Mouse (Mus musculus): ENCODE results near the gene Esp22.
"Not testable (repeated sequence)": the region's sequence is repeated elsewhere in the genome, so short reads cannot be mapped to it uniquely, and the experiment has no call there.

- TF ChIP-seq CTCF (IDR thresholded peaks at IDR 0.05; ENCODE audit: low read depth, low read length); GATA1 (IDR thresholded peaks at IDR 0.05; ENCODE audit: borderline replicate concordance, low read length); POLR2AphosphoS5 (IDR thresholded peaks at IDR 0.05; ENCODE audit: insufficient replicate concordance, low read depth, low read length); TAL1 (conservative IDR thresholded peaks at IDR 0.05; ENCODE audit: low read depth, low read length): not testable (repeated sequence)
Observed at GRCm38 (mm10) chr17:39107126-39107525, 12.0 kb downstream of the Esp22 start.

All from G1E (cell line).